Mouse (Mus musculus) bone marrow, adult 2 months (tissue): ENCODE results near the gene Txnrd2. TPM values are rescaled to one million over a fixed set of nuclear protein-coding genes. Genes with fewer than 3 reads are reported as not detected.
A peak's percentile ranks its signal among the peaks of the same experiment; 100 is the strongest.

Experiments
- H3K27ac ChIP-seq: fragments of 200-500 bp; 2 replicates; pipeline ENCODE4 v1.5.1; 2012; ENCODE audit warnings: low read depth, mild to moderate bottlenecking, control low read depth, inconsistent platforms, low read length; ENCODE audit not compliant: control insufficient read depth, poor library complexity, insufficient read depth
- H3K4me1 ChIP-seq: fragments of 200-500 bp; 2 replicates; pipeline ENCODE4 v1.6.1; 2011; ENCODE audit warnings: low read length; ENCODE audit not compliant: control insufficient read depth, insufficient read depth
- H3K4me3 ChIP-seq: fragments of 200-500 bp; replicated peaks from 2 replicates; pipeline ENCODE3; 2011; ENCODE audit warnings: mild to moderate bottlenecking, low read depth, low read length, control low read depth; ENCODE audit not compliant: control insufficient read depth
- CTCF ChIP-seq: fragments of 200-500 bp; IDR thresholded peaks from 2 replicates; pipeline ENCODE4 v1.5.1; 2011; ENCODE audit warnings: low read length, control low read depth; ENCODE audit not compliant: control insufficient read depth, insufficient read depth
- POLR2A ChIP-seq: fragments of 200-500 bp; IDR thresholded peaks from 2 replicates; pipeline ENCODE4 v1.6.1; 2011; ENCODE audit warnings: low read depth, mild to moderate bottlenecking, control low read depth, low read length, borderline replicate concordance; ENCODE audit not compliant: control insufficient read depth
- WGBS: fragments of 180-500 bp; shearing (Covaris S2); methylation state at CpG from one replicate; pipeline ENCODE4 v1.1.7; 2018; 5-methylcytosine and 5-hydroxymethylcytosine counted together
- polyA plus RNA-seq: library from polyadenylated mRNA; stranded (reverse); fragments of >200 nt; gene quantifications from 2 replicates; pipeline ENCODE4 v1.2.4, GENCODE M21; 2011; ENCODE audit warnings: low replicate concordance; ENCODE audit not compliant: missing spikeins, insufficient read depth, insufficient read length

Txnrd2 gene
- polyA plus RNA-seq, 1 experiment, result 66.6 TPM

- Histone ChIP-seq H3K4me3 (no peak overlapping the region), H3K27ac (no peak overlapping the region), H3K4me1 (no peaks in the 10 kb centered on the region)
- 87% methylated on average over 2 of the region's 2 CpGs for WGBS
- TF ChIP-seq POLR2A (no peak), CTCF (no peak)
Observed at GRCm38 (mm10) chr16:18474021-18474420, 47.8 kb downstream of the Txnrd2 start.

- no peak overlapping the region for H3K4me3 ChIP-seq
- H3K4me1 ChIP-seq, result no peaks in the 10 kb centered on the region
- TF ChIP-seq POLR2A (no peak), CTCF (no peak)
- H3K27ac ChIP-seq, result no peak overlapping the region
- 80% methylated on average over 6 of the region's 6 CpGs for WGBS
Observed at GRCm38 (mm10) chr16:18477996-18478395, 51.8 kb downstream of the Txnrd2 start.

GRCm38 (mm10) chr16:18479667-18480066, 53.5 kb downstream of the Txnrd2 start:
- TF ChIP-seq POLR2A, result no peak
- no peak for TF ChIP-seq CTCF
- H3K4me1 ChIP-seq, result no peaks in the 10 kb centered on the region
- no peak overlapping the region for H3K4me3 ChIP-seq
- no peak overlapping the region for H3K27ac ChIP-seq
- WGBS, result 85% methylated on average over 7 of the region's 7 CpGs

GRCm38 (mm10) chr16:18480933-18481485, 54.8 kb downstream of the Txnrd2 start:
- WGBS, result 73% methylated on average over 4 of the region's 4 CpGs
- TF ChIP-seq CTCF, result 0 out of 2 replicates have a peak, but pooled peaks have one; percentile 24
- TF ChIP-seq POLR2A, result no peak
- Histone ChIP-seq H3K27ac (no peak overlapping the region), H3K4me1 (no peaks in the 10 kb centered on the region), H3K4me3 (no peak overlapping the region)

- WGBS, result 90% methylated on average over 3 of the region's 3 CpGs
- Histone ChIP-seq H3K4me1 (no peaks in the 10 kb centered on the region), H3K4me3 (no peak overlapping the region), H3K27ac (no peak overlapping the region)
- TF ChIP-seq POLR2A (no peak), CTCF (no peak)
Observed at GRCm38 (mm10) chr16:18482431-18482830, 56.2 kb downstream of the Txnrd2 start.

GRCm38 (mm10) chr16:18483839-18484238, 57.7 kb downstream of the Txnrd2 start:
- WGBS, result 78% methylated on average over 5 of the region's 5 CpGs
- TF ChIP-seq CTCF (no peak), POLR2A (no peak)

GRCm38 (mm10) chr16:18484386-18484785, 58.2 kb downstream of the Txnrd2 start:
- WGBS, result 83% methylated on average over 4 of the region's 4 CpGs
- Histone ChIP-seq H3K4me1 (no peaks in the 10 kb centered on the region), H3K4me3 (no peak overlapping the region), H3K27ac (no peak overlapping the region)
- TF ChIP-seq CTCF (no peak), POLR2A (no peak)

More at GRCm38 (mm10) chr16:18483839-18484238, 57.7 kb downstream of the Txnrd2 start:
- H3K27ac ChIP-seq, result no peak overlapping the region
- H3K4me1 ChIP-seq, result no peaks in the 10 kb centered on the region
- H3K4me3 ChIP-seq, result no peak overlapping the region

- Histone ChIP-seq H3K4me3 (no peak overlapping the region), H3K27ac (no peak overlapping the region)
- 81% methylated on average over 5 of the region's 5 CpGs for WGBS
Observed at GRCm38 (mm10) chr16:18484794-18485435, 58.7 kb downstream of the Txnrd2 start.

More at GRCm38 (mm10) chr16:18484794-18485435, 58.7 kb downstream of the Txnrd2 start:
- TF ChIP-seq POLR2A (no peak), CTCF (no peak)
- H3K4me1 ChIP-seq, result no peaks in the 10 kb centered on the region
